Mouse (Mus musculus): ENCODE data around the gene Armc8. TPM values are rescaled to one million over a fixed set of nuclear protein-coding genes. Genes with fewer than 3 reads are reported as not detected.
"Not testable (repeated sequence)": the region's sequence is repeated elsewhere in the genome, so short reads cannot be mapped to it uniquely, and the experiment has no call there.

The Armc8 gene
- 8.5 and 10.9 TPM in 2 replicates for polyA plus RNA-seq (2012; rRNA removed)

GRCm38 (mm10) chr9:99568347-99569070 is at the start of gene Armc8:
Gene Armc8 (minus strand): TSS chr9:99568899.
- TF ChIP-seq CTCF (IDR thresholded peaks at IDR 0.05; ENCODE audit: insufficient read depth, low read length) (no peak), POLR2A (IDR thresholded peaks at IDR 0.05; ENCODE audit: borderline replicate concordance, extremely low read depth, low read depth, low read length) (peak; percentile 70; the same call in 1 of the 2 replicates)
- DNase-seq = peak; percentile 92
- WGBS = 0% methylated on average over 70 of the region's 70 CpGs
- H3K4me1 ChIP-seq (ENCODE audit: control insufficient read depth, insufficient read depth, low read length) = peaks cover 3% of the 10 kb centered on the region; the same call in 1 of the 2 replicates
- peak within 1 kb of the TSS; percentile 97 for H3K4me3 ChIP-seq (replicated peaks; ENCODE audit: extremely low read depth, low read depth, low read length)

GRCm38 (mm10) chr9:99612202-99612601 is 43.5 kb upstream of the Armc8 start, which contains the start of gene A4gnt:
Gene A4gnt (plus strand): TSS chr9:99612502.
- no peak for DNase-seq
- TF ChIP-seq CTCF (IDR thresholded peaks at IDR 0.05; ENCODE audit: insufficient read depth, low read length) = no peak
- no peak for TF ChIP-seq POLR2A (IDR thresholded peaks at IDR 0.05; ENCODE audit: borderline replicate concordance, extremely low read depth, low read depth, low read length)
- no peaks in the 10 kb centered on the region for H3K4me1 ChIP-seq (ENCODE audit: control insufficient read depth, insufficient read depth, low read length)
- no peak within 1 kb of the TSS for H3K4me3 ChIP-seq (replicated peaks; ENCODE audit: extremely low read depth, low read depth, low read length)
- 36% methylated on average over 2 of the region's 2 CpGs for WGBS

- WGBS = 79% methylated on average over 2 of the region's 2 CpGs
- TF ChIP-seq POLR2A (IDR thresholded peaks at IDR 0.05; ENCODE audit: borderline replicate concordance, extremely low read depth, low read depth, low read length) (no peak), CTCF (IDR thresholded peaks at IDR 0.05; ENCODE audit: insufficient read depth, low read length) (no peak)
Observed at GRCm38 (mm10) chr9:99603566-99603965, 34.9 kb upstream of the Armc8 start.

GRCm38 (mm10) chr9:99599127-99599526 is 30.4 kb upstream of the Armc8 start:
- not testable (repeated sequence) for H3K4me1 ChIP-seq (ENCODE audit: control insufficient read depth, insufficient read depth, low read length); H3K4me3 ChIP-seq (replicated peaks; ENCODE audit: extremely low read depth, low read depth, low read length); DNase-seq
- 90% methylated on average over 6 of the region's 6 CpGs for WGBS

More at GRCm38 (mm10) chr9:99603566-99603965, 34.9 kb upstream of the Armc8 start:
- no peak overlapping the region for H3K4me3 ChIP-seq (replicated peaks; ENCODE audit: extremely low read depth, low read depth, low read length)
- DNase-seq = no peak
- no peaks in the 10 kb centered on the region for H3K4me1 ChIP-seq (ENCODE audit: control insufficient read depth, insufficient read depth, low read length)

DNA sequence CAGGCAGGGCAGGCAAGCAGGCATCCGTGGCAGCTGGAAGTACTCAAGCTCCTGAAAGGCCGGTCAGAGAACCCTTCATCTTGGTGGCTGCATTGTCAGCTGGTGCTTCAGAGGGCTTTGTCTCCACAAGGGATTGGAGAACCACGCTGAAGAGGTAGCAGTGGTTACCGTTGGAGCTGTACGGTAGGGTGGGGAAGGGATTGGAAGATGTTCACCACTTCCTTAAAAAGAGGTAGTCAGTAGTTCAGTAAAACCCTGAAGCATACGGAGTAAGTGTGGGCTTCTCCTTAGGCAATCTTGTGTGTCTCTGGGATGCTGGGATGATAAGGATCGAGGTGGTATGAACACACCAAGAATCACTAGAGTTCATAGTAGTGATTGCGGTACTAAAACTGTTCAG is 22.4 kb upstream of the Armc8 start:
- TF ChIP-seq CTCF (IDR thresholded peaks at IDR 0.05; ENCODE audit: insufficient read depth, low read length) (no peak), POLR2A (IDR thresholded peaks at IDR 0.05; ENCODE audit: borderline replicate concordance, extremely low read depth, low read depth, low read length) (no peak)
- no peak overlapping the region for H3K4me3 ChIP-seq (replicated peaks; ENCODE audit: extremely low read depth, low read depth, low read length)
- no peaks in the 10 kb centered on the region for H3K4me1 ChIP-seq (ENCODE audit: control insufficient read depth, insufficient read depth, low read length)
- WGBS = 56% methylated on average over 8 of the region's 8 CpGs
- DNase-seq = no peak

GRCm38 (mm10) chr9:99587505-99588202 is 19.0 kb upstream of the Armc8 start:
- H3K4me1 ChIP-seq (ENCODE audit: control insufficient read depth, insufficient read depth, low read length) = no peaks in the 10 kb centered on the region
- H3K4me3 ChIP-seq (replicated peaks; ENCODE audit: extremely low read depth, low read depth, low read length) = no peak overlapping the region
- 27% methylated on average over 8 of the region's 8 CpGs for WGBS
- peak; percentile 83 for TF ChIP-seq CTCF (IDR thresholded peaks at IDR 0.05; ENCODE audit: insufficient read depth, low read length)
- TF ChIP-seq POLR2A (IDR thresholded peaks at IDR 0.05; ENCODE audit: borderline replicate concordance, extremely low read depth, low read depth, low read length) = no peak
- DNase-seq = peak; percentile 53

- Histone ChIP-seq H3K4me1 (ENCODE audit: control insufficient read depth, insufficient read depth, low read length) (peaks cover 3% of the 10 kb centered on the region), H3K4me3 (replicated peaks; ENCODE audit: extremely low read depth, low read depth, low read length) (no peak overlapping the region)
- WGBS = 25% methylated on average over 2 of the region's 2 CpGs
- DNase-seq = peak; percentile 9
- 0 out of 2 replicates have a peak, but pooled peaks have one; percentile 28 for TF ChIP-seq CTCF (IDR thresholded peaks at IDR 0.05; ENCODE audit: insufficient read depth, low read length)
- TF ChIP-seq POLR2A (IDR thresholded peaks at IDR 0.05; ENCODE audit: borderline replicate concordance, extremely low read depth, low read depth, low read length) = no peak
Observed at GRCm38 (mm10) chr9:99580655-99581054, 12.0 kb upstream of the Armc8 start.

DNA sequence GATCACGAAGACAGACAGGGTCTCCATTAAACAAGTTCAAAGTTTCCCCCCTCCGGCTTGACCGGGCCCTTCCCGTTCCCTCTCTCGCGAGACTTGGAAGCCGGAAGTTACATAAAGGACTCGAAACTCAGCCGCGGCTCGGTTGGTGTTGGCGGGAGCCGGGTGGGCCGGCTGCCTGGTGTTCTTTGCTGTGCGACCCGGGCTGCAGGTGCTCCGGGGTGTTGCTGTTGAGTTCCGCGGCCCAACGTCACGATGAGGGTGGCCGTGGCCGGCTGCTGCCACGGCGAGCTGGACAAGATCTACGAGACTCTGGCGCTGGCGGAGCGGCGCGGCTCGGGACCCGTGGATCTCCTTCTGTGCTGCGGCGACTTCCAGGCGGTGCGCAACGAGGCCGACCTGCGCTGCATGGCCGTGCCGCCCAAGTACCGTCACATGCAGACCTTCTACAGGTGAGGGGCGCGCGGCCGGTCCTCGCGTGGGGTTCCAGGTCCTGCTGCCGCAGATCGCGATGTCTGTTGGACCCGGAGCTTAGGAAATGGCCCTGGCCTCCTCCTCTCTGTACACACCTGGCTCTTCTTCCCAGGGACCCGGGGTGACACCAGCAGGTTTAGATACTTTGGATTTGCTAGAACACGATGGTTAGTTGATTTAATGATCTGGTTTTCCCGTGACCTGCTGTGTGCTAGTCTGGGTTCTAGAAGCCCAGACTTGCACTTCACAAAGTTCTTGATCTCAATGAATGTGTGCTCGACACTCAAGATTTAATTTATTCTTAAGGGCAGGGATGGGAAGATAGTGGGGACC is 7.2 kb upstream of the Armc8 start, which contains the start of gene Dbr1:
Dbr1 (plus strand) TSS at position 123 of the 804 bp plus-strand sequence.
- TF ChIP-seq CTCF (IDR thresholded peaks at IDR 0.05; ENCODE audit: insufficient read depth, low read length) = no peak
- TF ChIP-seq POLR2A (IDR thresholded peaks at IDR 0.05; ENCODE audit: borderline replicate concordance, extremely low read depth, low read depth, low read length) = peak; percentile 51; the same call in 1 of the 2 replicates
- H3K4me1 ChIP-seq (ENCODE audit: control insufficient read depth, insufficient read depth, low read length) = peaks cover 3% of the 10 kb centered on the region
- peak within 1 kb of the TSS; percentile 94 for H3K4me3 ChIP-seq (replicated peaks; ENCODE audit: extremely low read depth, low read depth, low read length)
- DNase-seq = peak; percentile 93
- under 1% methylated on average over 57 of the region's 57 CpGs for WGBS

GRCm38 (mm10) chr9:99569071-99569397 is 335 bp upstream of the Armc8 start:
- no peak for DNase-seq
- no peak for TF ChIP-seq CTCF (IDR thresholded peaks at IDR 0.05; ENCODE audit: insufficient read depth, low read length)
- TF ChIP-seq POLR2A (IDR thresholded peaks at IDR 0.05; ENCODE audit: borderline replicate concordance, extremely low read depth, low read depth, low read length) = no peak
- Histone ChIP-seq H3K4me3 (replicated peaks; ENCODE audit: extremely low read depth, low read depth, low read length) (peak overlapping the region; percentile 97), H3K4me1 (ENCODE audit: control insufficient read depth, insufficient read depth, low read length) (peaks cover 3% of the 10 kb centered on the region; the same call in 1 of the 2 replicates)
- 1% methylated on average over 9 of the region's 9 CpGs for WGBS
